Mouse (Mus musculus): ENCODE measurements around the gene Tnxb.

Tnxb gene

DNA sequence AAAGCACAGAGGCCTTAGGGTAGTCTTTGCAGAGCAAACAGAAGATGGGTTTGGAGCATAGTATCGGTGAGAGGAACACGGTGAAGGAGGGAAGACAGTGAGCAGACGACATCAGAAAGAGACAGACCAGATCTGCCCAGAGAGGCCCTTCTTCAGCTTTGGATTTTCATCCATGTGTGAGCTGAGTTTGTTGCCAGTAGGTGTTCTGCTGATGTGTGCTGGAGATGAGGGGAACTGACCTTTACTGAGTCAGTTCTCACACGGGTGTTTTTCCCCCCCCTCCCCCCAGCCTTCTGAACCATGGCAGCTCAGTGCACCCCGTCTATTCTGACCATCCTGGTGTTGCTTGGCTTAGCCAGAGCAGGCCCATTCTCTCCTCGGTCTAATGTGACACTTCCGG, at the start of gene Tnxb:
Gene Tnxb, plus strand, starts transcription at position 301 of the 400 bp plus-strand sequence.
- DNase-seq = no peak

- DNase-seq = no peak
Measured at GRCm38 (mm10) chr17:34621006-34621405, 49.3 kb upstream of the Tnxb start.

- DNase-seq = no peak
Measured at GRCm38 (mm10) chr17:34623161-34623560, 47.2 kb upstream of the Tnxb start.

DNA sequence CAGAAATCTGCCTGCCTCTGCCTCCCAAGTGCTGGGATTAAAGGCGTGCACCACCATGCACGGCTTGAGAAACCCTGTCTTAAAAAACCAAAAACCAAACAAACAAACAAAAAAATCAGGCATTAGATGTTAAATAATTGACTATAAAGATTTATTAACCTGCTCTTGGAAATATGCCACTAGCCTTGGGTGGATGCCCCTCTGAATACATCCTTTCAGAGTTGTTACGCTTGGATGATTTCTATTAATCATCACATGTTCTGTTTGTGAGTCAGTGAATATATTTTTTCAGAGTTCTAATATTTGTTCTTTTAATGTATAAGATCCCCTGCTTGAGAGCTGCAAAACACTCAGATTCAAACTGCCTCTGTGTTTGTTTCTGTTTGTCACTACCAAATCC, 45.4 kb upstream of the Tnxb start:
- DNase-seq = no peak

- no peak for DNase-seq
Measured at GRCm38 (mm10) chr17:34626062-34626772, 44.1 kb upstream of the Tnxb start.

DNA sequence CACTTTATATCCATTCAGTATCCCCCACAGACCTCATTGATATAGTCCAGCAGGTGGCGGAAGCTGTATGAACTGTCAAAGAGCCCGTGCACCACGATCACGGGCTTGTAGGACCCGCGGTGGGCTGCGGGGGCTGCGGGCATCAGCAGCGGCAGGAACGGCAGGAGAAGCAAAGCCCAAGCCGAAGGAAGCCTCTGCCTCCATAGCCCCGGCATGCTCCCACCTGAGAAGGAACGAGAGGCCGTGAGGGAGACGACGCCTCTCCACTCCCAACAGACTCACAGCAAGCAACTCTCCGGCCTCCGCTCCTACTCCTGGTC, 43.6 kb upstream of the Tnxb start:
- DNase-seq = peak in 1 of 2 experiments; percentile 34

- peak; percentile 80 to 86 for DNase-seq
Measured at GRCm38 (mm10) chr17:34627093-34627942, 43.0 kb upstream of the Tnxb start.

GRCm38 (mm10) chr17:34627943-34628643, 42.2 kb upstream of the Tnxb start, which contains the start of gene Ppt2:
Ppt2 (minus strand) TSS chr17:34628510.
- DNase-seq = peak; percentile 82 to 84

GRCm38 (mm10) chr17:34628644-34628967, 41.7 kb upstream of the Tnxb start:
- no peak for DNase-seq

DNA sequence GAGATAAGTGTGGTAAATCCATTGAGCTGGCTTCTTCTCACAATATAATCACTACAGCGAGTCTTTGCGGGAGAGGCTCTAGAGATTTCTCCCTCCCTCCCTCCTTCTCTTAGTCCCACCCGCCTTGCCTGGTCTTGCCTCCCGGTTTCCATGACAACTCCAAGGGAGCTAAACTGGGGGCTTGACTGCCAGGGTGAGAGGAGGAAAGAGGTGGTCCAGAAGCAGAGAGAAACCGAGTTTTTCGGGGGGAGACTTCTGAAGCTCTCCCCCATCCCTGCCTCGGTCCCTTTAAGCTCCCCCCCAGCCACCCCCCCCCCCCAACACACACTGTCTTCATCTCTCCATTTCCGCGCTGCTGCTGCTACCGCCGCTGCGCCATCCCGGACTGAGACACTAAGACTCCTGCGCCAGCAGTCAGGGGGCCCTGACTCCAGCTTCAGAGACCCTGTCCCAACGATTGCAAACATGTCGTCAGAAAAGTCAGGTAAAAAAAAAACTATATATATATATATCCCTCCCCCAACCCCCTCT, 41.0 kb upstream of the Tnxb start, which contains the start of gene Prrt1:
Gene Prrt1, plus strand, starts transcription at position 313 of the 531 bp plus-strand sequence.
- DNase-seq = peak; percentile 58 to 63

GRCm38 (mm10) chr17:34629796-34630603, 40.3 kb upstream of the Tnxb start:
- peak; percentile 62 to 69 for DNase-seq

GRCm38 (mm10) chr17:34630761-34631301, 39.5 kb upstream of the Tnxb start:
- DNase-seq = peak; percentile 51 to 59

- peak; percentile 49 to 55 for DNase-seq
Measured at GRCm38 (mm10) chr17:34631647-34632046, 38.7 kb upstream of the Tnxb start.

DNA sequence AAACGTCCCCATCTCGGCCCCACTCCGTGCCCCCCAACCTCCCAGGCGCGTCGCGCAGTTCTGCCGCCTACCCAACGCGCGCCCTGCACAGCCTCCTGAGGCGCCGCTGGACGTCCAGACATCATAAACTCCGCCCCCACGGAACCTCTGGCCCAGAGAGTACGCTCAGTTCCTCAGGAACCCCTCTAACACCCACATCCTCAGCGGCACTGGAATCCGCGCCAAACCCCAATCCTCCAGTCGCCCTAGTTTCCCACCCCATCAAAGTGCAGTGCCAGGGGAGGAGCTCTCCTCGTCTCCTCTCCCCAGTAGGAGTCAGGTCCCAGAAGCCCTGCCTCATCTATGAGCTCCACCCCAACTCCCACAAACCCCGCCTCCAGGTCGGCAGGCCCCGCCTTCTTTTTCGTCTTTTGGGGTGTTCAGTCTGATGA, 38.1 kb upstream of the Tnxb start:
- peak; percentile 80 to 82 for DNase-seq

DNA sequence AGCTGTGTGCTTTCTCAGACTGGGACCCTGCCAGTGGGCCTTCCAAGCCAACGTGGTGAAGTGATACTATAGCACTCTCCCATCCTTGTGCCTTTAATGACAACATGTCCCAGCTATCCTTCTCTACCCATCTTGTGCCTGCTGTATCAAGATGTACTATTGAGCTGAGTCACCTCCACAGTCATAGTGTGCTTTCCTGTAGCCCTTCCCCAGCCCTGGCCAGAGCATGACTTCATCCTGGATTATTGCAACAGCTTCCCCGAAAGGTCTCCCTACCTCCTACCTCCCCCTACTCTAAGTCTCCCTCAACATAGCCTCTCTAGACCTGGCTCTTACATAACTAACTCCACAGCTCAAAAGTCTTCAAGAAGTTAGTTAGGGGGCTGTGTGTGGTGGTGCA, 34.7 kb upstream of the Tnxb start:
- DNase-seq = no peak

- no peak for DNase-seq
Measured at GRCm38 (mm10) chr17:34637459-34637858, 32.9 kb upstream of the Tnxb start.

- peak in 1 of 2 experiments; percentile 22 for DNase-seq
Measured at GRCm38 (mm10) chr17:34639461-34640255, 30.7 kb upstream of the Tnxb start.

DNA sequence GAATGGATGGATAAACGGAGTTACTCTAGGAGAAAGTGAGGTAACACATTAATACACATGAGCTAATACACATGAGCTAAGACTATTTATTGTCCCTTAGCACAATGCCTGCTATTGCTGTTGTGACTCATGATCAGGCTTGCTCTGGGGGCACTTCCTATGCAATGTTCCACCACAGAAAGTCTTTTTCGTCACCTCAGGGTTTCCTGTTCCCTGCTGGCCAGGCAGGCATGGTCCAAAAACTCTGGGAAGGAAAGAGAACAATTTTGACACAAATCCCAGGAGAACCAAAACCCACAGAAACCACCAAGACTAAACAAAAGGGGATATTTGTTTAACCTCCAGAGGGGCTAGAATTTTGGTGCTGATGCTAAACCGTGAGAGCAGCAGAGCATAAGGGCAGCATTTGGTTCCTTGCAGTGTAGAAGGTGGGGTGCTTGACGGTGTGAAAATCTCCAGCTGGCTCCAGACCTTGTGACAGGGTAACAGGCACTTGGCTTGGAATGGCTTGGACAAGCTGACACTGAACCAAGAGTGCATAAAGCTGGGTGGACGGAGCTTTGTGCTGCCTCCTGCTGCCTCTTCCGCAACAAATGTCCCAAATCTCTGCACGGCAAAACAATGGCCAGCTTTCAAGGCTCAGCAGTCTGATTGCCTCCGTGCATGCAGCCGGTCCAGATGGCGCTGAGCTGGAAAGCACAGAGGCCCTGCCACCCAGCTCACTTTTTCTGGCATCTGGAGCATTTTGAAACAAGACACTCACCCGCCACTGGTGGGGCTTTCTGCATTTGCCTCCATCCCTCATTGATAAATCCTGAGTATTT, 29.3 kb upstream of the Tnxb start:
- DNase-seq = peak; percentile 85 to 89

GRCm38 (mm10) chr17:34641945-34642344, 28.4 kb upstream of the Tnxb start:
- DNase-seq = no peak

- no peak for DNase-seq
Measured at GRCm38 (mm10) chr17:34643379-34643778, 27.0 kb upstream of the Tnxb start.
